Comparison of ENCODE assay signal across 10 mouse cellular contexts in genomic region chr13:59867103-59867502, GRCm38 (mm10).
"Had no signal": no experiment of that assay in that cellular context is flagged by ENCODE, and none has a peak within 500 bp of the region (broad histone marks: within the 10 kb centered on the region; RNA-seq: fewer than 3 reads in every experiment).

No protein-coding gene starts in this region.

- H3K4me2 ChIP-seq: limb, embryonic 13.5 days; midbrain, embryonic 12.5 days had no signal

- H3K9ac ChIP-seq: limb, embryonic 13.5 days; liver, embryonic 14.5 days; midbrain, embryonic 12.5 days had no signal

- H3K27me3 ChIP-seq: limb, embryonic 13.5 days; midbrain, embryonic 12.5 days had no signal

- H3K4me3 ChIP-seq: limb, embryonic 13.5 days; midbrain, embryonic 12.5 days had no signal

- DNase-seq: kidney, postnatal 36 days; layer of hippocampus, adult 9-11 months; left cerebral cortex, postnatal 4 days; lung, adult 18-20 months; right cerebral cortex, postnatal 14 days; thymus, adult 2 months; thymus, postnatal 25 days had no signal

- H3K27ac ChIP-seq: limb, embryonic 13.5 days; liver, embryonic 14.5 days; midbrain, embryonic 12.5 days had no signal

- H3K36me3 ChIP-seq: limb, embryonic 13.5 days; midbrain, embryonic 12.5 days had no signal

- H3K4me1 ChIP-seq: limb, embryonic 13.5 days; midbrain, embryonic 12.5 days had no signal

- H3K9me3 ChIP-seq: limb, embryonic 13.5 days; midbrain, embryonic 12.5 days had no signal
